Mouse (Mus musculus): ENCODE data around the gene Cep128. TPM values are rescaled to one million over a fixed set of nuclear protein-coding genes. Genes with fewer than 3 reads are reported as not detected.

The Cep128 gene
- polyA plus RNA-seq, 1 experiment: 216 TPM

DNA sequence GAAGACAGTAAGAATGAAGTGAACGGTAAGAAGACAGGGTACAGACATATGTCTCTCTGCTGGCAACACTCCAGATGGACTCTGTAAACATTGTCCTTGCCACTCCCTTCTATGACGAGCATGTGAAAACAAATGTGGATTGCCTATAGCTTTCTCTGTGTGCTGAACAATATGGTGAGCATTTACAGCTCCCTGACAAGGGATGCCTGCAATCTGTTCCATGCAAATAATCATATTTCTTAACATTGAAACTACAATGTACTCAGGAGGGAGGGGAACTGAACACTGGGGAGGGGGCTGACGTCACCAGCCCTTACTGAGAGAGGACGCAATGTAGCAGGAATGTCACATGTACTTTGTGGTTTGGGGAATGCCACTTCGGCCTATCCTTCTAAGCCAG, 355.1 kb downstream of the Cep128 start:
- Histone ChIP-seq H3K4me3 (ENCODE audit: control insufficient read depth, low read depth, low read length) (peak overlapping the region; percentile 43; the same call in 1 of the 2 replicates), H3K27ac (ENCODE audit: control insufficient read depth, insufficient read depth, low read depth, low read length) (no peak overlapping the region), H3K4me1 (ENCODE audit: control insufficient read depth, insufficient read depth, low read length) (no peaks in the 10 kb centered on the region), H3K27me3 (ENCODE audit: control insufficient read depth, insufficient read depth, low read length) (no peaks in the 10 kb centered on the region), H3K36me3 (ENCODE audit: control insufficient read depth, insufficient read depth, low read length) (no peaks in the 10 kb centered on the region)
- no peak for TF ChIP-seq POLR2A (IDR thresholded peaks at IDR 0.05; ENCODE audit: control insufficient read depth, low read depth, low read length)
- TF ChIP-seq CTCF (IDR thresholded peaks at IDR 0.05; ENCODE audit: control insufficient read depth, insufficient read depth, insufficient replicate concordance, low read depth, low read length): no peak

GRCm38 (mm10) chr12:91027681-91028080, 356.5 kb downstream of the Cep128 start:
- Histone ChIP-seq H3K27me3 (ENCODE audit: control insufficient read depth, insufficient read depth, low read length) (no peaks in the 10 kb centered on the region), H3K36me3 (ENCODE audit: control insufficient read depth, insufficient read depth, low read length) (no peaks in the 10 kb centered on the region), H3K4me3 (ENCODE audit: control insufficient read depth, low read depth, low read length) (no peak overlapping the region; the same call in 1 of the 2 replicates), H3K4me1 (ENCODE audit: control insufficient read depth, insufficient read depth, low read length) (no peaks in the 10 kb centered on the region), H3K27ac (ENCODE audit: control insufficient read depth, insufficient read depth, low read depth, low read length) (no peak overlapping the region)
- TF ChIP-seq CTCF (IDR thresholded peaks at IDR 0.05; ENCODE audit: control insufficient read depth, insufficient read depth, insufficient replicate concordance, low read depth, low read length) (no peak), POLR2A (IDR thresholded peaks at IDR 0.05; ENCODE audit: control insufficient read depth, low read depth, low read length) (no peak)

GRCm38 (mm10) chr12:91027100-91027499, 357.1 kb downstream of the Cep128 start:
- H3K27me3 ChIP-seq (ENCODE audit: control insufficient read depth, insufficient read depth, low read length): no peaks in the 10 kb centered on the region
- H3K4me3 ChIP-seq (ENCODE audit: control insufficient read depth, low read depth, low read length): no peak overlapping the region
- no peaks in the 10 kb centered on the region for H3K36me3 ChIP-seq (ENCODE audit: control insufficient read depth, insufficient read depth, low read length)
- H3K4me1 ChIP-seq (ENCODE audit: control insufficient read depth, insufficient read depth, low read length): no peaks in the 10 kb centered on the region
- TF ChIP-seq CTCF (IDR thresholded peaks at IDR 0.05; ENCODE audit: control insufficient read depth, insufficient read depth, insufficient replicate concordance, low read depth, low read length) (no peak), POLR2A (IDR thresholded peaks at IDR 0.05; ENCODE audit: control insufficient read depth, low read depth, low read length) (no peak)
- no peak overlapping the region for H3K27ac ChIP-seq (ENCODE audit: control insufficient read depth, insufficient read depth, low read depth, low read length)

- H3K4me1 ChIP-seq (ENCODE audit: control insufficient read depth, insufficient read depth, low read length): no peaks in the 10 kb centered on the region
- no peak overlapping the region for H3K27ac ChIP-seq (ENCODE audit: control insufficient read depth, insufficient read depth, low read depth, low read length)
- H3K36me3 ChIP-seq (ENCODE audit: control insufficient read depth, insufficient read depth, low read length): no peaks in the 10 kb centered on the region
- H3K27me3 ChIP-seq (ENCODE audit: control insufficient read depth, insufficient read depth, low read length): no peaks in the 10 kb centered on the region
- H3K4me3 ChIP-seq (ENCODE audit: control insufficient read depth, low read depth, low read length): no peak overlapping the region
- TF ChIP-seq CTCF (IDR thresholded peaks at IDR 0.05; ENCODE audit: control insufficient read depth, insufficient read depth, insufficient replicate concordance, low read depth, low read length) (no peak), POLR2A (IDR thresholded peaks at IDR 0.05; ENCODE audit: control insufficient read depth, low read depth, low read length) (no peak)
Observed at GRCm38 (mm10) chr12:91015075-91015474, 369.1 kb downstream of the Cep128 start.

- TF ChIP-seq POLR2A (IDR thresholded peaks at IDR 0.05; ENCODE audit: control insufficient read depth, low read depth, low read length) (no peak), CTCF (IDR thresholded peaks at IDR 0.05; ENCODE audit: control insufficient read depth, insufficient read depth, insufficient replicate concordance, low read depth, low read length) (no peak)
- H3K4me1 ChIP-seq (ENCODE audit: control insufficient read depth, insufficient read depth, low read length): no peaks in the 10 kb centered on the region
- H3K27ac ChIP-seq (ENCODE audit: control insufficient read depth, insufficient read depth, low read depth, low read length): no peak overlapping the region
- no peaks in the 10 kb centered on the region for H3K27me3 ChIP-seq (ENCODE audit: control insufficient read depth, insufficient read depth, low read length)
- H3K4me3 ChIP-seq (ENCODE audit: control insufficient read depth, low read depth, low read length): no peak overlapping the region
- H3K36me3 ChIP-seq (ENCODE audit: control insufficient read depth, insufficient read depth, low read length): no peaks in the 10 kb centered on the region
Observed at GRCm38 (mm10) chr12:91013043-91013442, 371.2 kb downstream of the Cep128 start.

- Histone ChIP-seq H3K27me3 (ENCODE audit: control insufficient read depth, insufficient read depth, low read length) (no peaks in the 10 kb centered on the region), H3K4me3 (ENCODE audit: control insufficient read depth, low read depth, low read length) (no peak overlapping the region), H3K27ac (ENCODE audit: control insufficient read depth, insufficient read depth, low read depth, low read length) (no peak overlapping the region), H3K36me3 (ENCODE audit: control insufficient read depth, insufficient read depth, low read length) (no peaks in the 10 kb centered on the region), H3K4me1 (ENCODE audit: control insufficient read depth, insufficient read depth, low read length) (no peaks in the 10 kb centered on the region)
- TF ChIP-seq CTCF (IDR thresholded peaks at IDR 0.05; ENCODE audit: control insufficient read depth, insufficient read depth, insufficient replicate concordance, low read depth, low read length): no peak
- TF ChIP-seq POLR2A (IDR thresholded peaks at IDR 0.05; ENCODE audit: control insufficient read depth, low read depth, low read length): no peak
Observed at GRCm38 (mm10) chr12:91012184-91012583, 372.0 kb downstream of the Cep128 start.

DNA sequence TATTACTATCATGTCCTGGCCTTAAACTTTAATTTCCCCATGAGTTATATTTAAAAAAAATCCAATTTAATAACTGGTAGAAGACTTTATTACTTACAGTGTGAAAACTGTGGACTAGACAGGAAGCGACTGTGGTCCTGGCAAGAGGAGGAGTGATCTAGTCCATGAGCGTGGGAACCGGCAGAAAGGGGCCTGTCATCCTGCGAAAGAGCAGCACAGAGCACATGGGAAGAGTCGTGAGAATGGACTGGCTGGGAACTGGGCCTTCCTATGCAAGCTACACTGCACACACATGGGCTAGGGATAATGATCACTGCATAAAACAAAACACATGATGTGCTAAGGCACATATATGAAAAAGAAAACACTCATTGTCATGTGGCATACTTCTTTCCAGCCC, 375.5 kb downstream of the Cep128 start:
- no peak for TF ChIP-seq POLR2A (IDR thresholded peaks at IDR 0.05; ENCODE audit: control insufficient read depth, low read depth, low read length)
- no peak for TF ChIP-seq CTCF (IDR thresholded peaks at IDR 0.05; ENCODE audit: control insufficient read depth, insufficient read depth, insufficient replicate concordance, low read depth, low read length)
- Histone ChIP-seq H3K4me3 (ENCODE audit: control insufficient read depth, low read depth, low read length) (no peak overlapping the region), H3K27ac (ENCODE audit: control insufficient read depth, insufficient read depth, low read depth, low read length) (no peak overlapping the region), H3K4me1 (ENCODE audit: control insufficient read depth, insufficient read depth, low read length) (no peaks in the 10 kb centered on the region), H3K27me3 (ENCODE audit: control insufficient read depth, insufficient read depth, low read length) (no peaks in the 10 kb centered on the region), H3K36me3 (ENCODE audit: control insufficient read depth, insufficient read depth, low read length) (no peaks in the 10 kb centered on the region)

DNA sequence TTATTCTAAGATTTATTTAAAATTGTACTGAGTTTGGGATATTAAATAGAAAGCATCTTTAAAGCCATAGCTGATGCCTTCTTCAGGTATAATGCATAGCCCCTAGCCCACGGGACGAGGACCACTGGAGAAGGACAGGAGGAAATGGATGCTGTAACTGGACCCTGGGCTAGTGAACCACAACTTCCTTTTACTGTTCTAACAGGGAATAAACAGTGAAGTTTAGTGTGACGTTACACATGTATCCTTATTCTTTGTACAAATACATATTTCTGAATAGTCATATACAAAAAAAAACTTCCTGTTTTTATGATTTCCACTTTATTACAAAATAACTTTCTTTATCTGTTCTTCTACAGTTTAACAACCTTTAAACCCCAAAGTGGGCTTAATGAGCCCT, 376.0 kb downstream of the Cep128 start:
- no peaks in the 10 kb centered on the region for H3K27me3 ChIP-seq (ENCODE audit: control insufficient read depth, insufficient read depth, low read length)
- TF ChIP-seq POLR2A (IDR thresholded peaks at IDR 0.05; ENCODE audit: control insufficient read depth, low read depth, low read length): no peak
- no peak for TF ChIP-seq CTCF (IDR thresholded peaks at IDR 0.05; ENCODE audit: control insufficient read depth, insufficient read depth, insufficient replicate concordance, low read depth, low read length)
- H3K4me3 ChIP-seq (ENCODE audit: control insufficient read depth, low read depth, low read length): no peak overlapping the region
- H3K27ac ChIP-seq (ENCODE audit: control insufficient read depth, insufficient read depth, low read depth, low read length): no peak overlapping the region
- no peaks in the 10 kb centered on the region for H3K4me1 ChIP-seq (ENCODE audit: control insufficient read depth, insufficient read depth, low read length)
- H3K36me3 ChIP-seq (ENCODE audit: control insufficient read depth, insufficient read depth, low read length): no peaks in the 10 kb centered on the region
